Mouse (Mus musculus): ENCODE measurements around the gene Pla2g3. TPM values are rescaled to one million over a fixed set of nuclear protein-coding genes. Genes with fewer than 3 reads are reported as not detected.

Pla2g3 gene
- polyA plus RNA-seq, 1 experiment from 2014 or later = 0.46 TPM

DNA sequence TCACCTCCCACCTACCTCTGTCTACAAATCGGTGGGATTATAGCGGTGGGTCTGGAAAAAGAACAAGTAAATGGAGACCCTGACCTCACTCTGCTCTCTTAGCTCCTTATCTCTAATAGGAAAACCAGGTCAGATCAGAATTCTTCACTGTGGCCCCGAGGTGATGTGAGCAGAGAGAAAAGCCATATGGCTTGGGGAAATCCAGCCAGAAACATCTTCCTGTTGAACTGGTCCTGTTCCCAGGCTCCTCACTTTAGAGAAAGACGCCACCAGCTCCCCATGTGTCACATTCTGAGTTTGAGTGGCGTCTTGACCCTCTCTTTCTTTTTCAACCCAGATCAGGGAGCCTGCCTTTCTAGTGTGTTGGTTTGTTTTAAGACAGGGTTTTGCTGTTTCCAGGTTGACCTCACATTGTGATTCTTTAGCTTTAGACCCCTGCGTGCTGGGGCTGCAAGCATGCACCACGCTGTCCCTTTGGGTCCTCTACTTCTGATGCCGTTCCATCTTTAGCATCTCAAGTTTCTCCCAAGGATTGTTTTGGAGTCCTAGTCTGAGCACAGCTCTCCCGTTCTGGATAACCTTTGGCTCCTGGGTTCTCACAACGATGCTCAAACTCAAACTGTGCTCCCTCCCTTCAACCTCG is 31.8 kb downstream of the Pla2g3 start:
- no peak for TF ChIP-seq CTCF (IDR thresholded peaks at IDR 0.05; ENCODE audit: low read depth)
- peaks cover 61% of the 10 kb centered on the region for H3K36me3 ChIP-seq (ENCODE audit: insufficient read depth)
- DNase-seq (no peak), ATAC-seq (ENCODE audit: insufficient read depth) (no peak)
- H3K4me1 ChIP-seq (ENCODE audit: insufficient read depth) = peaks cover 12% of the 10 kb centered on the region; the same call in 1 of the 2 replicates
- no peak overlapping the region for H3K4me3 ChIP-seq (ENCODE audit: low read depth, low read length)
- no peak overlapping the region for H3K9ac ChIP-seq
- peaks cover 7% of the 10 kb centered on the region; the same call in 1 of the 2 replicates for H3K27me3 ChIP-seq (ENCODE audit: insufficient read depth, low read length)
- H3K4me2 ChIP-seq = no peak overlapping the region
- 56% methylated on average over 11 of the region's 11 CpGs for WGBS
- no peaks in the 10 kb centered on the region for H3K9me3 ChIP-seq (ENCODE audit: low read depth, low read length)
- H3K27ac ChIP-seq (ENCODE audit: low read depth) = no peak overlapping the region

GRCm38 (mm10) chr11:3520919-3521318 is 32.8 kb downstream of the Pla2g3 start:
- no peak overlapping the region for H3K4me2 ChIP-seq
- no peak overlapping the region for H3K27ac ChIP-seq (ENCODE audit: low read depth)
- ATAC-seq (ENCODE audit: insufficient read depth) (no peak), DNase-seq (no peak)
- no peak overlapping the region for H3K9ac ChIP-seq
- H3K36me3 ChIP-seq (ENCODE audit: insufficient read depth) = peaks cover 71% of the 10 kb centered on the region
- TF ChIP-seq CTCF (IDR thresholded peaks at IDR 0.05; ENCODE audit: low read depth) = no peak
- peaks cover 7% of the 10 kb centered on the region; the same call in 1 of the 2 replicates for H3K27me3 ChIP-seq (ENCODE audit: insufficient read depth, low read length)
- WGBS = 71% methylated on average over 14 of the region's 14 CpGs
- no peaks in the 10 kb centered on the region for H3K9me3 ChIP-seq (ENCODE audit: low read depth, low read length)
- H3K4me3 ChIP-seq (ENCODE audit: low read depth, low read length) = no peak overlapping the region
- H3K4me1 ChIP-seq (ENCODE audit: insufficient read depth) = peaks cover 12% of the 10 kb centered on the region; the same call in 1 of the 2 replicates

- peaks cover 78% of the 10 kb centered on the region for H3K36me3 ChIP-seq (ENCODE audit: insufficient read depth)
- no peak overlapping the region for H3K4me3 ChIP-seq (ENCODE audit: low read depth, low read length)
- 80% methylated on average over 23 of the region's 23 CpGs for WGBS
- no peak overlapping the region for H3K9ac ChIP-seq
- DNase-seq (no peak), ATAC-seq (ENCODE audit: insufficient read depth) (no peak)
- no peak overlapping the region for H3K4me2 ChIP-seq
- peaks cover 11% of the 10 kb centered on the region; the same call in 1 of the 2 replicates for H3K4me1 ChIP-seq (ENCODE audit: insufficient read depth)
- H3K9me3 ChIP-seq (ENCODE audit: low read depth, low read length) = no peaks in the 10 kb centered on the region
- no peak overlapping the region for H3K27ac ChIP-seq (ENCODE audit: low read depth)
- no peak for TF ChIP-seq CTCF (IDR thresholded peaks at IDR 0.05; ENCODE audit: low read depth)
- H3K27me3 ChIP-seq (ENCODE audit: insufficient read depth, low read length) = peaks cover 4% of the 10 kb centered on the region; the same call in 1 of the 2 replicates
These were observed 33.5 kb downstream of the Pla2g3 start for GRCm38 (mm10) chr11:3521339-3522224.

DNA sequence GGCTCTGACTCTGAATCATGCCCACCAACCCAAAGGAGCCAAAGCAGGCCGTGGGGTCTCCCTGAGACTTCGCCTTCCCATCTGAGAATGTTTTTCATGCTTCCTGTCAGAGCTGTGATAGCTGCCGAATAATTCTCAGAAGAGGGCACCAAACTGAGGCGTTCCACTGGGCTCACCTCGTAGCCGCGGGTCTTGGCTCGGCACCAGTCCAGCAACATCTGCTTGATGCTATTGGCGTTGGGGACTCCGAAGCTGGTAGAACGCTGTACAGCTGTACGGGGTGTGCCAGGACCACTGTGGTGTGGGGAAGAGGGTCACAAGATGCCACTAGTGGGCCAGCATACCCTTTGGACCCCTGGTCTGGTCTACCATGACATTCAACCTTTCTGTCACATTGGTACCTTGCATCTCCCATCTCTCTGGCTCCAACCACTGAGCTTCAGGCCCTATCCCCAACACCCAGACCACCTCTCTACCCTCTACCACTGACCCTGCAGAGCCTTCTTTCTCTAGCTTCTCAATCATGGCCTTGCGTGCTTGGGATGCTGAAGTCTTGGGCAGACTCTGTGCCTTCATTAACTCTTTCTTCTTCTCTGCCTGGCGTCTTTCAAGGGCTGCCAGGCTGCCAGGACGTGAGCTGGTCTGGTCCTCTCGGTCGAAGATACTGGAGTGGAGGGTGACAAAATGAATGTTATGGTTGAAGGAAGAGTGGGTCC is 34.4 kb downstream of the Pla2g3 start:
- Histone ChIP-seq H3K36me3 (ENCODE audit: insufficient read depth) (peaks cover 85% of the 10 kb centered on the region), H3K4me1 (ENCODE audit: insufficient read depth) (0 out of 2 replicates have a peak, but pooled peaks cover 4% of the 10 kb centered on the region), H3K4me3 (ENCODE audit: low read depth, low read length) (no peak overlapping the region), H3K27ac (ENCODE audit: low read depth) (no peak overlapping the region), H3K9ac (no peak overlapping the region), H3K4me2 (no peak overlapping the region), H3K27me3 (ENCODE audit: insufficient read depth, low read length) (no peaks in the 10 kb centered on the region), H3K9me3 (ENCODE audit: low read depth, low read length) (no peaks in the 10 kb centered on the region)
- DNase-seq (no peak), ATAC-seq (ENCODE audit: insufficient read depth) (no peak)
- whole genome bisulfite sequencing = 90% methylated on average over 17 of the region's 17 CpGs
- no peak for TF ChIP-seq CTCF (IDR thresholded peaks at IDR 0.05; ENCODE audit: low read depth)

DNA sequence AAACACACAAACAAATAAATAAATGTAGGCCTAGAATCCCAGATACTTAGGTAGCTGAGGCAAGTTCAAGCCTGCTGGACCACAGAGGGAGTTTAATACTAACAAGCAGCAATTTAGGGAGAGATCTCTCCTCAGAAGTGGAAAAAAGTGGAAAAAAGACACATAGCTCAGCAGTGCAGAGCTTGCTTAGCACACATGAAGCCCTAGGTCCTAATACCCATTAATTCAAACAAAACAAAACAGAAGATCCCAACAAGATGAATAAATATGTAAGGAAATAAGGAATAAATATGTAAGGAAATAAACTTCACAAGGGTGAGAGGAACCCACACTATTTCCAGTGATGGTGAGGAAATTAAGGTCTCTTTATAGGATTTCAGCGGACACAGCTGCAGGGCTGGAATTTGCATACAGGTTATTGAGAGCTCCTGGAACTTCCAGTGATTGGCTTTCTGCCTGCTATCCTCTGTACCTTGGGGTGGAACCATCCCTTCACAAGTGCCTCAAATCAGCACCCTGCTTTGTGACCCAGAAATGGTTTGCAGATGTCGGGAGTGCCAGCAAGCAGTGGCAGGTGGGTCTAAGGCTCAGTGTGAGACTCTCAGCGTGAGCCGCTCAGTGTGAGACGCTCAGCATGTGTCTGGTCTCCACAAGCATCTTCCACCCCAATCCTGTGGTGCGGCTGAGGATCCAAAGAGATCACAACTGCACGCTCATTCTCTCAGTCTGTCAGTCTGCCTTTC is 35.9 kb downstream of the Pla2g3 start:
- DNase-seq = no peak
- no peak for ATAC-seq (ENCODE audit: insufficient read depth)
- no peaks in the 10 kb centered on the region for H3K27me3 ChIP-seq (ENCODE audit: insufficient read depth, low read length)
- H3K27ac ChIP-seq (ENCODE audit: low read depth) = no peak overlapping the region
- TF ChIP-seq CTCF (IDR thresholded peaks at IDR 0.05; ENCODE audit: low read depth) = no peak
- 81% methylated on average over 7 of the region's 7 CpGs for WGBS
- no peaks in the 10 kb centered on the region for H3K9me3 ChIP-seq (ENCODE audit: low read depth, low read length)
- H3K9ac ChIP-seq = no peak overlapping the region
- H3K4me1 ChIP-seq (ENCODE audit: insufficient read depth) = no peaks in the 10 kb centered on the region
- H3K4me3 ChIP-seq (ENCODE audit: low read depth, low read length) = no peak overlapping the region
- peaks cover 98% of the 10 kb centered on the region for H3K36me3 ChIP-seq (ENCODE audit: insufficient read depth)
- no peak overlapping the region for H3K4me2 ChIP-seq

DNA sequence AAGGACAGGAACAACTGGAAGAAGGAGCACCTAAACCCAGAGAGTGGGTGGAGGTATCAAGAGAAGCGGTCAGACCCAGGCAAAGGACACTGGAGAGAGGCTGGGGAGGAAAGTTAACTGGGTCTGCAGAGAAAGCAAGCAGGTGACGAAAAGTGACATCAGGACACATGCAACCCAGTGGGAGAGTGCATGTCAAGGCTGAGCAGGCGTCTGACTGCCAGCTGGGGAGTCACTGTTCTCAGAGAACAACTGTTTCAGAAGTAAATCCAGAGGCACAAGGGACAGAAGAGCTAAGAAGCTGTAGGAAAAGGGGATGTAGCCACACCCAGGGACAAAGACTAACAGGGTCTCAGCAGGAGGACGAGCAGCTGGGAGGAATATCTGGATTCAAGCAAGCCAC is 37.5 kb downstream of the Pla2g3 start:
- TF ChIP-seq CTCF (IDR thresholded peaks at IDR 0.05; ENCODE audit: low read depth) = no peak
- no peaks in the 10 kb centered on the region for H3K4me1 ChIP-seq (ENCODE audit: insufficient read depth)
- H3K27me3 ChIP-seq (ENCODE audit: insufficient read depth, low read length) = no peaks in the 10 kb centered on the region
- DNase-seq (no peak), ATAC-seq (ENCODE audit: insufficient read depth) (no peak)
- peaks cover 98% of the 10 kb centered on the region for H3K36me3 ChIP-seq (ENCODE audit: insufficient read depth)
- no peak overlapping the region for H3K4me3 ChIP-seq (ENCODE audit: low read depth, low read length)
- WGBS = 76% methylated on average over 4 of the region's 4 CpGs
- no peaks in the 10 kb centered on the region for H3K9me3 ChIP-seq (ENCODE audit: low read depth, low read length)
- H3K9ac ChIP-seq = no peak overlapping the region
- no peak overlapping the region for H3K27ac ChIP-seq (ENCODE audit: low read depth)
- H3K4me2 ChIP-seq = no peak overlapping the region

Data from lung, embryonic 14.5 days (tissue).